In genomic region chr11:53706934-53707717, GRCm38 (mm10) we compare ENCODE assay signal across 8 mouse cellular contexts. TPM values are rescaled to one million over a fixed set of nuclear protein-coding genes. Genes with fewer than 3 reads are reported as not detected.
DNase-seq lines count a peak whose midpoint lies in the region; ATAC-seq lines count a peak whose summit lies in the region.

Rad50 (minus strand) TSS chr11:53707319.

- peak; percentile 92 for ATAC-seq in hindbrain, embryonic 12.5 days (ENCODE audit: low FRiP score)

- DNase-seq in NIH3T3 (ENCODE audit: low read depth): peak; percentile 93
- peak; percentile 93 to 95 for DNase-seq in cerebellum, postnatal 10 days
- DNase-seq in frontal cortex, postnatal 10 days (ENCODE audit: low spot score in 2 of 2): peak; percentile 84 to 85
- peak; percentile 83 to 88 for DNase-seq in layer of hippocampus, postnatal 14 days (ENCODE audit: low spot score in 2 of 2)
- peak; percentile 89 for DNase-seq in lung, postnatal 14 days
- peak; percentile 69 for DNase-seq in retina, adult 2 months (ENCODE audit: low read depth, low spot score)
- peak; percentile 93 to 95 for DNase-seq in thymus, postnatal 36 days

- H3K9me3 ChIP-seq in hindbrain, embryonic 12.5 days (replicated peaks): no peaks in the 10 kb centered on the region

- no peaks in the 10 kb centered on the region for H3K36me3 ChIP-seq in hindbrain, embryonic 12.5 days

- H3K4me1 ChIP-seq in hindbrain, embryonic 12.5 days: peaks cover 6% of the 10 kb centered on the region; the same call in 1 of the 2 replicates

- peak within 1 kb of the TSS; percentile 98 for H3K4me2 ChIP-seq in hindbrain, embryonic 12.5 days (replicated peaks)

- H3K27ac ChIP-seq in hindbrain, embryonic 12.5 days: peak within 1 kb of the TSS; percentile 73

- peak within 1 kb of the TSS; percentile 71 for H3K9ac ChIP-seq in hindbrain, embryonic 12.5 days

- H3K27me3 ChIP-seq in hindbrain, embryonic 12.5 days: no peaks in the 10 kb centered on the region

- peak within 1 kb of the TSS; percentile 65 for H3K4me3 ChIP-seq in hindbrain, embryonic 12.5 days

- WGBS in hindbrain, embryonic 12.5 days: 5% methylated on average over 55 of the region's 55 CpGs

RNA-seq across cellular contexts. Expression of gene Rad50, which starts in this region (rescaled TPM):
- polyA plus RNA-seq in hindbrain, embryonic 12.5 days (2016; fragmentation: Nextera tagmentation; extraction: Ambion mirVana): 18.5 and 21.4 TPM in 2 replicates
- 10 to 100 TPM in 1 of 2 experiments, 1 to 10 TPM in 1; 9.0 to 10.5 TPM for total RNA-seq in layer of hippocampus, postnatal 14 days (2021)

Comparison
In these comparisons a context has a peak if more than half of its experiments do, and no peak if none do; other contexts are left out.
1. Peak in every context shown above with its lines: DNase-seq, ATAC-seq, H3K4me3 ChIP-seq and H3K27ac ChIP-seq.